In the genomic region with DNA sequence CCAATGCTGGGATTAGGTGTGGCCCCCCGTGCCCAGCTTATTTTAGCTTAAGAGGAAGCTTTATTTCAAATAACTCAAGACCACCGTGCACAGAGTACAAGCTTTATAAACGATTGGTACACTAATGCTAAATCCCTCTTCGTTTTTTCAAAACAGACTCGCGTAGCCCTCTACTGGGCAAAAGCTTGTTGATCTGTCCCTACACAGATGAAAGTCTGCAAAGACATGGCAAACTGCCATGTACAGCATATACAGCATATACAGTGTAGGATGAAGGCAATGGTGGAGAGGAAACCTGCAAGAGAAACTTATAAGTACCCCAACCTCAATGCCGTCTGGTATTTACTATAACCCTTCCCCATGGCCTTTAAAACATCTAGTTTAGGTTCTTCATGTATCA, we compare ENCODE assay signal across 11 mouse cellular contexts. TPM values are rescaled to one million over a fixed set of nuclear protein-coding genes. Genes with fewer than 3 reads are reported as not detected.
A peak's percentile ranks its signal among the peaks of the same experiment; 100 is the strongest.
DNase-seq lines count a peak whose midpoint lies in the region; ATAC-seq and TF ChIP-seq lines count a peak whose summit lies in the region.
"Had no signal": no experiment of that assay in that cellular context is flagged by ENCODE, and none has a peak within 500 bp of the region (broad histone marks: within the 10 kb centered on the region; RNA-seq: fewer than 3 reads in every experiment).

No protein-coding gene starts in this region.

- H3K4me3 ChIP-seq in heart, embryonic 12.5 days: no peak overlapping the region
- H3K4me3 ChIP-seq in liver, postnatal 0 days (ENCODE audit: low read depth, low read length): no peak overlapping the region
- no peak overlapping the region for H3K4me3 ChIP-seq in liver, embryonic 12.5 days
- H3K4me3 ChIP-seq in cerebellum, adult 2 months (replicated peaks; ENCODE audit: insufficient read depth, low read depth, low read length): no peak overlapping the region
- H3K4me3 ChIP-seq: midbrain, embryonic 13.5 days had no signal

- H3K27ac ChIP-seq in heart, embryonic 12.5 days (ENCODE audit: poor library complexity, severe bottlenecking): no peak overlapping the region
- no peak overlapping the region for H3K27ac ChIP-seq in liver, postnatal 0 days (ENCODE audit: low read depth)
- H3K27ac ChIP-seq in liver, embryonic 12.5 days: no peak overlapping the region
- H3K27ac ChIP-seq in cerebellum, adult 2 months (ENCODE audit: insufficient read depth, low read length): no peak overlapping the region
- H3K27ac ChIP-seq: midbrain, embryonic 13.5 days had no signal

- no peaks in the 10 kb centered on the region for H3K4me1 ChIP-seq in heart, embryonic 12.5 days (replicated peaks)
- no peaks in the 10 kb centered on the region for H3K4me1 ChIP-seq in liver, postnatal 0 days (ENCODE audit: insufficient read depth)
- no peaks in the 10 kb centered on the region for H3K4me1 ChIP-seq in liver, embryonic 12.5 days
- H3K4me1 ChIP-seq in cerebellum, adult 2 months (ENCODE audit: control insufficient read depth, insufficient read depth, low read length): no peaks in the 10 kb centered on the region
- H3K4me1 ChIP-seq: midbrain, embryonic 13.5 days had no signal

- no peaks in the 10 kb centered on the region for H3K36me3 ChIP-seq in heart, embryonic 12.5 days
- H3K36me3 ChIP-seq in liver, postnatal 0 days (replicated peaks; ENCODE audit: insufficient read depth, low read length): no peaks in the 10 kb centered on the region
- H3K36me3 ChIP-seq in liver, embryonic 12.5 days: no peaks in the 10 kb centered on the region
- H3K36me3 ChIP-seq: midbrain, embryonic 13.5 days had no signal

- ATAC-seq in heart, embryonic 12.5 days (ENCODE audit: insufficient number of reproducible peaks, low FRiP score): no peak
- no peak for ATAC-seq in liver, postnatal 0 days
- no peak for ATAC-seq in liver, embryonic 12.5 days
- ATAC-seq: midbrain, embryonic 13.5 days had no signal

- TF ChIP-seq CTCF in liver, postnatal 0 days (IDR thresholded peaks at IDR 0.05; ENCODE audit: low read depth): peak; percentile 36
- no peak for TF ChIP-seq CTCF in cerebellum, adult 2 months (IDR thresholded peaks at IDR 0.05; ENCODE audit: borderline replicate concordance, insufficient read depth, low read depth, low read length)

- no peak for TF ChIP-seq POLR2A in cerebellum, adult 2 months (IDR thresholded peaks at IDR 0.05; ENCODE audit: borderline replicate concordance, insufficient read depth, low read length)

- 58% methylated on average over 7 of the region's 7 CpGs for WGBS in heart, embryonic 12.5 days
- 54% methylated on average over 7 of the region's 7 CpGs for WGBS in liver, postnatal 0 days (ENCODE audit: insufficient replicate concordance)
- 63% methylated on average over 7 of the region's 7 CpGs for WGBS in liver, embryonic 12.5 days (ENCODE audit: insufficient replicate concordance)
- WGBS in cerebellum, adult 2 months: 55% methylated on average over 7 of the region's 7 CpGs

- no peak overlapping the region for H3K4me2 ChIP-seq in heart, embryonic 12.5 days
- no peak overlapping the region for H3K4me2 ChIP-seq in liver, postnatal 0 days (ENCODE audit: low read depth, low read length)
- H3K4me2 ChIP-seq in liver, embryonic 12.5 days: no peak overlapping the region
- H3K4me2 ChIP-seq: midbrain, embryonic 13.5 days had no signal

- intact Hi-C loops in heart, postnatal 10 days (cut with DNase I): no loop called here

- H3K9me3 ChIP-seq in heart, embryonic 12.5 days (replicated peaks): 0 out of 2 replicates have a peak, but pooled peaks cover 2% of the 10 kb centered on the region
- no peaks in the 10 kb centered on the region for H3K9me3 ChIP-seq in liver, postnatal 0 days (ENCODE audit: low read length)
- H3K9me3 ChIP-seq in liver, embryonic 12.5 days (replicated peaks): 0 out of 2 replicates have a peak, but pooled peaks cover 3% of the 10 kb centered on the region

- no peaks in the 10 kb centered on the region for H3K27me3 ChIP-seq in heart, embryonic 12.5 days (replicated peaks)
- no peaks in the 10 kb centered on the region for H3K27me3 ChIP-seq in liver, postnatal 0 days (ENCODE audit: insufficient read depth, low read length)
- H3K27me3 ChIP-seq in liver, embryonic 12.5 days (replicated peaks): no peaks in the 10 kb centered on the region
- H3K27me3 ChIP-seq in cerebellum, adult 2 months (ENCODE audit: control insufficient read depth, insufficient read depth, low read length): no peaks in the 10 kb centered on the region
- H3K27me3 ChIP-seq: midbrain, embryonic 13.5 days had no signal

- peak; percentile 6 to 8 for DNase-seq in heart, postnatal 10 days
- no peak for DNase-seq in liver, postnatal 0 days
- peak; percentile 54 for DNase-seq in embryo, embryonic 11 days
- peak; percentile 17 for DNase-seq in retina, postnatal 7 days (ENCODE audit: low read depth, low spot score)
- DNase-seq in testis, postnatal 14 days (ENCODE audit: low spot score): no peak
- no peak for DNase-seq in cerebellum, adult 2 months
- DNase-seq: cerebellum, adult 11-12 months; spleen, adult 18-20 months had no signal

- H3K9ac ChIP-seq in heart, embryonic 12.5 days: no peak overlapping the region
- no peak overlapping the region for H3K9ac ChIP-seq in liver, postnatal 0 days (replicated peaks)
- no peak overlapping the region for H3K9ac ChIP-seq in liver, embryonic 12.5 days
- H3K9ac ChIP-seq: midbrain, embryonic 13.5 days had no signal

- no peak for TF ChIP-seq EP300 in liver, postnatal 0 days (IDR thresholded peaks at IDR 0.05; ENCODE audit: low read depth)

RNA-seq across cellular contexts. Expression of a gene that starts 46.1 kb away (rescaled TPM):
- total RNA-seq in heart, postnatal 10 days (2021): 10 to 100 TPM; 24.9 to 25.0 TPM
- polyA plus RNA-seq in heart, embryonic 12.5 days (2016; fragmentation: Nextera tagmentation; extraction: Ambion mirVana): 42.2 and 44.8 TPM in 2 replicates
- polyA plus RNA-seq in liver, postnatal 0 days (2015; fragmentation: Nextera tagmentation; extraction: Ambion mirVana): 2.3 and 2.8 TPM in 2 replicates
- polyA plus RNA-seq in liver, embryonic 12.5 days (2016; fragmentation: Nextera tagmentation; extraction: Ambion mirVana): 8.1 and 10.0 TPM in 2 replicates
- 11.0 and 13.3 TPM in 2 replicates for polyA plus RNA-seq in cerebellum, adult 2 months (2012; rRNA removed)

Comparison
In these comparisons a context has a peak if more than half of its experiments do, and no peak if none do; other contexts are left out.
1. DNase-seq: peak in heart, postnatal 10 days (2 of 2), embryo, embryonic 11 days (single experiment) and retina, postnatal 7 days (single experiment); none in liver, postnatal 0 days (single experiment), testis, postnatal 14 days (single experiment) and cerebellum, adult 2 months (0 of 2).